Mouse (Mus musculus) subcutaneous adipose tissue, adult 2 months (tissue): ENCODE results near the gene Ermard. TPM values are rescaled to one million over a fixed set of nuclear protein-coding genes. Genes with fewer than 3 reads are reported as not detected.

ENCODE experiments used
- polyA plus RNA-seq: library from polyadenylated mRNA; depleted of rRNA; stranded (reverse); fragments of >200 nt; gene quantifications from 2 replicates; pipeline ENCODE4 v1.2.3, GENCODE M21; 2012; ENCODE audit warnings: low replicate concordance; rRNA removed

The Ermard gene
- polyA plus RNA-seq = 52.1 and 61.0 TPM in 2 replicates

DNA sequence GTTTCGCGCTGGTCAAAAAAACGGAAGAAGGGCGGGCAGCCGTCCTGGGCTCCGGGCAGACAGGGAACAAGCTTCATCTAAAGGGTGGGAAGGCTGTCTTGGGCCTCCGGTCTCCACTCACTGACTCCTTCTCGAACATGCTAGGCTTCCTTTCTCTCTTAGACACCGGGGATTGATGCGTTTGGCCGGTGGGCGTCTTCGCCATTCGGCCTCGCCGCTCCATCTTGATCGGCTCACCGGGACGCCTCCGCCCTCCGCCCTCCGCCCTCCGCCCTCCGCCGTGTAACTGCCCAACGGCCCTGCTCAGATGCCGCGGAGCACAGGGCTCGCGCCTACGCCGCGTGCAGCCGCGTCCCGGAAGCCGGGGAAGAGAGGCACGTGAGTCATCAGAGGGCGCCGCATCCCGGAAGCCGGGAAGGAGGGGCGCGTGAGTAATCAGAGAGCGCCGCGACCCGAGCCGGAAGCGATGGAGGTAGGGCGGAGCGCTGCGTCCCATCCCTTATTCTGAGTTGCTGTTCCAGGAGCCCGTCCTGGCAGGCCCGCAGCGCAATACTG is at the start of gene Ermard, which contains the start of the genes Tcte3 and Gm3448:
Gene Ermard (plus strand): TSS at position 34 of the 555 bp plus-strand sequence.
Gene Tcte3 (minus strand): TSS at position 314 of the 555 bp plus-strand sequence.
Gene Gm3448 (minus strand): TSS at position 363 of the 555 bp plus-strand sequence.

DNA sequence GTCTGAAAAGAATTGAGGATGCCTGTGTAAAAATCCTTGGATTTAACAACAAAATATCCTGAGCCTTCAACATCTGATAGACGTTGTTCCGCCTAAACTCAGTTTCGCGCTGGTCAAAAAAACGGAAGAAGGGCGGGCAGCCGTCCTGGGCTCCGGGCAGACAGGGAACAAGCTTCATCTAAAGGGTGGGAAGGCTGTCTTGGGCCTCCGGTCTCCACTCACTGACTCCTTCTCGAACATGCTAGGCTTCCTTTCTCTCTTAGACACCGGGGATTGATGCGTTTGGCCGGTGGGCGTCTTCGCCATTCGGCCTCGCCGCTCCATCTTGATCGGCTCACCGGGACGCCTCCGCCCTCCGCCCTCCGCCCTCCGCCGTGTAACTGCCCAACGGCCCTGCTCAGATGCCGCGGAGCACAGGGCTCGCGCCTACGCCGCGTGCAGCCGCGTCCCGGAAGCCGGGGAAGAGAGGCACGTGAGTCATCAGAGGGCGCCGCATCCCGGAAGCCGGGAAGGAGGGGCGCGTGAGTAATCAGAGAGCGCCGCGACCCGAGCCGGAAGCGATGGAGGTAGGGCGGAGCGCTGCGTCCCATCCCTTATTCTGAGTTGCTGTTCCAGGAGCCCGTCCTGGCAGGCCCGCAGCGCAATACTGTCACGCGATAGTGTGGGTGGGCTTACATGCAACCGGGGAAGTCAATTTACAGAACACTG is 31.1 kb upstream of the Ermard start, which contains the start of gene Gm3435:
Gene Gm3435 (plus strand): TSS at position 471 of the 708 bp plus-strand sequence.

Other genes with a start within 250 kb of the Ermard start
- gene Wdr27, start 98.0 kb upstream of the Ermard start, polyA plus RNA-seq = 4.4 and 4.8 TPM in 2 replicates
- gene 1600012H06Rik, start 98.0 kb upstream of the Ermard start, polyA plus RNA-seq = 20.5 and 22.0 TPM in 2 replicates
- 23.7 and 29.2 TPM in 2 replicates for gene Phf10, start 79.9 kb upstream of the Ermard start, polyA plus RNA-seq
- gene 9030025P20Rik, start 62.7 kb upstream of the Ermard start, polyA plus RNA-seq = 11.5 and 14.5 TPM in 2 replicates
- not detected in 2 replicates for gene Gm3417, start 62.4 kb upstream of the Ermard start, polyA plus RNA-seq
- gene Gm3435, start 31.0 kb upstream of the Ermard start, polyA plus RNA-seq = 1.1 and 4.6 TPM in 2 replicates
- not detected in 2 replicates for gene Tcte3, start 280 bp downstream of the Ermard start, polyA plus RNA-seq
- 0.72 and 1.5 TPM in 2 replicates for gene Gm3448, start 329 bp downstream of the Ermard start, polyA plus RNA-seq